Mouse (Mus musculus): ENCODE measurements around the gene Dynlrb2. TPM values are rescaled to one million over a fixed set of nuclear protein-coding genes. Genes with fewer than 3 reads are reported as not detected.

Dynlrb2 gene
- total and polyA plus RNA-seq, 3 experiments = not detected

GRCm38 (mm10) chr8:116536786-116537185 lies 32.0 kb downstream of the Dynlrb2 start:
- H3K9me3 ChIP-seq (replicated peaks; ENCODE audit: low read length) = peaks cover 6% of the 10 kb centered on the region

DNA sequence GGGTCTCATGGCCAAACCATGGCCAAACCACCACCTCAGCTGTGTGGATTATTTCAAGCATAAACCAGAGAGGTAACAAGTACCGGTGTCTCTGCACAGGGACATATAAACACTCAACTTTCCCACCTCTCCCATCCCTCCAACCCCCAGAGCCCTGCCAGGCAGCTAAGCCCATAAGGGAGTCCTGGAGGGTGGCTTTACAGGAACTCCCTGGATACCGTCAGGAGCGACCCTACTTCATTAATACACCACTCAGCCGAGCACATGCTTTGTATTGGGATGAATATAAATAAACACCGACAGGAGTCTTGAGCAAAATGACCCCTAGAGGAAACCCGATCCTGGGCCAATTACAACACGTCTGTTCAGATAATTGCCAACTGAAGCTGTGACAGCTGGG lies 34.0 kb downstream of the Dynlrb2 start:
- dilution Hi-C loops (cut with MboI; ENCODE audit: extremely low pct_ligation_motif_present, extremely low pct_unique_long_range_greater_than_20kb, low sequenced_read_pairs) = no loop called here
- Histone ChIP-seq H3K4me1 (ENCODE audit: control insufficient read depth in 1 of 2, insufficient read depth in 2 of 2) (no peaks in the 10 kb centered on the region), H3K36me3 (replicated peaks in 1 of 2; ENCODE audit: control insufficient read depth in 1 of 2, insufficient read depth in 1 of 2, low read length in 1 of 2) (no peaks in the 10 kb centered on the region), H3K27ac (ENCODE audit: insufficient read depth, low read depth) (no peak overlapping the region), H3K4me2 (ENCODE audit: insufficient read depth, low read depth, poor library complexity, severe bottlenecking) (no peak overlapping the region), H3K4me3 (replicated peaks in 1 of 3; ENCODE audit: low read depth in 2 of 3, low read length in 2 of 3, poor library complexity in 1 of 3) (no peak overlapping the region), H3K79me2 (replicated peaks; ENCODE audit: control insufficient read depth, extremely low read depth, insufficient read depth, poor library complexity, severe bottlenecking) (no peaks in the 10 kb centered on the region), H3K9ac (ENCODE audit: insufficient read depth, low read depth) (no peak overlapping the region), H3K27me3 (replicated peaks) (no peaks in the 10 kb centered on the region), H3K9me3 (replicated peaks; ENCODE audit: low read length) (no peaks in the 10 kb centered on the region)
- DNase-seq (ENCODE audit: extremely low read depth) = no peak
- in situ Hi-C loops (cut with MboI; ENCODE audit: low pct_ligation_motif_present, low pct_unique_long_range_greater_than_20kb, low sequenced_read_pairs) = no loop called here
- TF ChIP-seq CHD2 (IDR thresholded peaks at IDR 0.05; ENCODE audit: low read length) (no peak), CHD1 (IDR thresholded peaks at IDR 0.05; ENCODE audit: low read depth, low read length) (no peak), E2F4 (IDR thresholded peaks at IDR 0.05; ENCODE audit: insufficient replicate concordance, low read depth, low read length) (no peak), ZKSCAN1 (IDR thresholded peaks at IDR 0.05; ENCODE audit: borderline replicate concordance, low read depth, low read length) (no peak), ZMIZ1 (IDR thresholded peaks at IDR 0.05; ENCODE audit: low read depth, low read length) (no peak), ETS1 (conservative IDR thresholded peaks at IDR 0.05; ENCODE audit: low read depth, low read length) (no peak), BHLHE40 (IDR thresholded peaks at IDR 0.05; ENCODE audit: low read depth, low read length) (no peak), UBTF (IDR thresholded peaks at IDR 0.05; ENCODE audit: low read depth, low read length) (no peak), ZNF384 (IDR thresholded peaks at IDR 0.05; ENCODE audit: low read depth, low read length) (no peak), JUND (conservative IDR thresholded peaks at IDR 0.05; ENCODE audit: low read depth, low read length) (no peak), USF1 (IDR thresholded peaks at IDR 0.05; ENCODE audit: low read depth, low read length) (no peak), MAX (IDR thresholded peaks at IDR 0.05; ENCODE audit: low read length) (no peak), MEF2A (IDR thresholded peaks at IDR 0.05; ENCODE audit: borderline replicate concordance, low read depth, low read length) (no peak), NRF1 (IDR thresholded peaks at IDR 0.05; ENCODE audit: low read depth, low read length) (no peak), SIN3A (IDR thresholded peaks at IDR 0.05; ENCODE audit: low read length) (no peak), NELFE (IDR thresholded peaks at IDR 0.05; ENCODE audit: low read depth, low read length) (no peak), TBP (conservative IDR thresholded peaks at IDR 0.05; ENCODE audit: low read depth, low read length) (no peak), EP300 (IDR thresholded peaks at IDR 0.05; ENCODE audit: low read length) (no peak), MYC (IDR thresholded peaks at IDR 0.05; ENCODE audit: low read depth, low read length) (no peak)

More at GRCm38 (mm10) chr8:116536786-116537185, 32.0 kb downstream of the Dynlrb2 start:
- no peaks in the 10 kb centered on the region for H3K79me2 ChIP-seq (replicated peaks; ENCODE audit: control insufficient read depth, extremely low read depth, insufficient read depth, poor library complexity, severe bottlenecking)
- no peak overlapping the region for H3K4me3 ChIP-seq (replicated peaks in 1 of 3; ENCODE audit: low read depth in 2 of 3, low read length in 2 of 3, poor library complexity in 1 of 3)
- dilution Hi-C loops (cut with MboI; ENCODE audit: extremely low pct_ligation_motif_present, extremely low pct_unique_long_range_greater_than_20kb, low sequenced_read_pairs) = no loop called here
- H3K9ac ChIP-seq (ENCODE audit: insufficient read depth, low read depth) = no peak overlapping the region
- no peaks in the 10 kb centered on the region for H3K4me1 ChIP-seq (ENCODE audit: control insufficient read depth in 1 of 2, insufficient read depth in 2 of 2)
- no peak overlapping the region for H3K4me2 ChIP-seq (ENCODE audit: insufficient read depth, low read depth, poor library complexity, severe bottlenecking)
- peak; percentile 28 for DNase-seq (ENCODE audit: extremely low read depth)
- TF ChIP-seq ZKSCAN1 (IDR thresholded peaks at IDR 0.05; ENCODE audit: borderline replicate concordance, low read depth, low read length) = no peak
- TF ChIP-seq SMC3 (IDR thresholded peaks at IDR 0.05; ENCODE audit: low read depth, low read length) = peak; percentile 51
- peak; percentile 16 for TF ChIP-seq RAD21 (IDR thresholded peaks at IDR 0.05; ENCODE audit: low read depth, low read length)
- TF ChIP-seq CHD1 (IDR thresholded peaks at IDR 0.05; ENCODE audit: low read depth, low read length) = no peak
- TF ChIP-seq POLR2A (IDR thresholded peaks at IDR 0.05; ENCODE audit: low read depth, low read length) = no peak
- TF ChIP-seq CTCF (conservative IDR thresholded peaks at IDR 0.05 in 1 of 2, IDR thresholded peaks at IDR 0.05 in 1 of 2; ENCODE audit: low read depth in 2 of 2, low read length in 2 of 2) = peak in 1 of 2 experiments; percentile 60; a peak in 2 of 4 replicates
- TF ChIP-seq RCOR1 (conservative IDR thresholded peaks at IDR 0.05; ENCODE audit: low read depth, low read length) = no peak
- TF ChIP-seq CHD2 (IDR thresholded peaks at IDR 0.05; ENCODE audit: low read length) = no peak
- no peak for TF ChIP-seq NELFE (IDR thresholded peaks at IDR 0.05; ENCODE audit: low read depth, low read length)
- H3K27me3 ChIP-seq (replicated peaks) = no peaks in the 10 kb centered on the region
- no peaks in the 10 kb centered on the region for H3K36me3 ChIP-seq (replicated peaks in 1 of 2; ENCODE audit: control insufficient read depth in 1 of 2, insufficient read depth in 1 of 2, low read length in 1 of 2)
- in situ Hi-C loops (cut with MboI; ENCODE audit: low pct_ligation_motif_present, low pct_unique_long_range_greater_than_20kb, low sequenced_read_pairs) = no loop called here
- no peak overlapping the region for H3K27ac ChIP-seq (ENCODE audit: insufficient read depth, low read depth)

Measured in CH12.LX (cell line).